Mouse (Mus musculus) olfactory bulb, adult 2 months (tissue): ENCODE results near the gene Klhdc7b.

Experiments used
- CTCF ChIP-seq: fragments of 200-500 bp; IDR thresholded peaks from 2 replicates; pipeline ENCODE4 v1.5.1; 2012; ENCODE audit warnings: low read depth, mild to moderate bottlenecking, low read length, moderate library complexity; ENCODE audit not compliant: insufficient read depth
- POLR2A ChIP-seq: fragments of 200-500 bp; IDR thresholded peaks from 2 replicates; pipeline ENCODE4 v1.6.1; 2012; ENCODE audit warnings: mild to moderate bottlenecking, low read depth, low read length, moderate library complexity; ENCODE audit not compliant: insufficient read depth

GRCm38 (mm10) chr15:89372068-89372467 lies 12.6 kb upstream of the Klhdc7b start:
- TF ChIP-seq POLR2A (no peak), CTCF (no peak)
